ENCODE assay signal across 20 mouse cellular contexts in genomic region chr4:120158714-120159310, GRCm38 (mm10). TPM values are rescaled to one million over a fixed set of nuclear protein-coding genes. Genes with fewer than 3 reads are reported as not detected.
A peak's percentile ranks its signal among the peaks of the same experiment; 100 is the strongest.
DNase-seq lines count a peak whose midpoint lies in the region; ATAC-seq lines count a peak whose summit lies in the region.
"Had no signal": no experiment of that assay in that cellular context is flagged by ENCODE, and none has a peak within 500 bp of the region (broad histone marks: within the 10 kb centered on the region; RNA-seq: fewer than 3 reads in every experiment).

No protein-coding gene starts in this region.

- DNase-seq in gastrocnemius, adult 18-20 months (ENCODE audit: low spot score), result peak; percentile 48
- no peak for DNase-seq in gastrocnemius, postnatal 36 days
- peak; percentile 11 for DNase-seq in lung, postnatal 10 days
- DNase-seq in lung, postnatal 4 days, result no peak
- DNase-seq in gastrocnemius, postnatal 25 days, result peak; percentile 28
- DNase-seq in embryo, embryonic 10 days (ENCODE audit: low spot score), result no peak
- no peak for DNase-seq in left cerebral cortex, adult 9 months (ENCODE audit: low spot score in 2 of 2)
- DNase-seq: cerebellum, adult 11-12 months; embryo, embryonic 11 days; kidney, postnatal 25 days; lung, adult 2 months; thymus, postnatal 14 days had no signal

- H3K27me3 ChIP-seq in stomach, embryonic 15.5 days (replicated peaks), result no peaks in the 10 kb centered on the region

- H3K9ac ChIP-seq in stomach, embryonic 15.5 days, result no peak overlapping the region
- H3K9ac ChIP-seq: limb, embryonic 13.5 days; neural tube, embryonic 12.5 days had no signal

- H3K4me1 ChIP-seq in stomach, embryonic 15.5 days, result peaks cover 30% of the 10 kb centered on the region
- H3K4me1 ChIP-seq: megakaryocyte, embryonic 14.5 days had no signal

- H3K4me2 ChIP-seq in stomach, embryonic 15.5 days, result no peak overlapping the region
- H3K4me2 ChIP-seq: limb, embryonic 13.5 days; neural tube, embryonic 12.5 days had no signal

- no peak overlapping the region for H3K4me3 ChIP-seq in stomach, embryonic 15.5 days (replicated peaks)
- H3K4me3 ChIP-seq: limb, embryonic 13.5 days; megakaryocyte, embryonic 14.5 days; neural tube, embryonic 12.5 days had no signal

- no peaks in the 10 kb centered on the region for H3K36me3 ChIP-seq in stomach, embryonic 15.5 days
- H3K36me3 ChIP-seq: G1E; limb, embryonic 13.5 days; neural tube, embryonic 12.5 days had no signal

- intact Hi-C loops in gastrocnemius, postnatal 36 days (cut with DNase I), result no loop called here

- ATAC-seq in stomach, embryonic 15.5 days (ENCODE audit: insufficient read depth, low FRiP score, low read depth), result 0 out of 2 replicates have a peak, but pooled peaks have one; percentile 20
- ATAC-seq: activated CD4-positive, CD25-positive, alpha-beta regulatory T cell, adult 4 months; hindbrain, embryonic 16.5 days had no signal

- H3K27ac ChIP-seq in stomach, embryonic 15.5 days, result peak overlapping the region; percentile 63; the same call in 1 of the 2 replicates
- H3K27ac ChIP-seq: limb, embryonic 13.5 days; neural tube, embryonic 12.5 days had no signal

- WGBS in stomach, embryonic 15.5 days, result 36% methylated on average over 5 of the region's 5 CpGs

- no peaks in the 10 kb centered on the region for H3K9me3 ChIP-seq in stomach, embryonic 15.5 days
- H3K9me3 ChIP-seq: limb, embryonic 13.5 days; megakaryocyte, embryonic 14.5 days; neural tube, embryonic 12.5 days had no signal

RNA-seq across cellular contexts. Expression of gene Edn2, which starts 2.2 kb away (rescaled TPM):
- total RNA-seq in gastrocnemius, adult 18-20 months (2021), result not detected
- total RNA-seq in gastrocnemius, postnatal 36 days (2021), result not detected
- not detected for total RNA-seq in gastrocnemius, postnatal 25 days (2021)
- 3.7 and 3.8 TPM in 2 replicates for polyA plus RNA-seq in stomach, embryonic 15.5 days (2015; fragmentation: Nextera tagmentation; extraction: Ambion mirVana)
- total RNA-seq: adrenal gland, postnatal 4 days; G1E had no signal
- polyA plus RNA-seq: activated CD4-positive, CD25-positive, alpha-beta regulatory T cell, adult 4 months; G1E; hindbrain, embryonic 16.5 days; neural tube, embryonic 12.5 days had no signal

Comparison
In these comparisons a context has a peak if more than half of its experiments do, and no peak if none do; other contexts are left out.
1. DNase-seq: peak in gastrocnemius, adult 18-20 months (single experiment), lung, postnatal 10 days (single experiment) and gastrocnemius, postnatal 25 days (single experiment); none in gastrocnemius, postnatal 36 days (0 of 2), lung, postnatal 4 days (0 of 2), embryo, embryonic 10 days (single experiment) and left cerebral cortex, adult 9 months (0 of 2).